Mouse (Mus musculus): ENCODE data around the gene Nup85. TPM values are rescaled to one million over a fixed set of nuclear protein-coding genes. Genes with fewer than 3 reads are reported as not detected.

Nup85 gene
- polyA plus RNA-seq, 3 experiments from 2014 or later = 46.0 to 56.8 (median 53.8) TPM

DNA sequence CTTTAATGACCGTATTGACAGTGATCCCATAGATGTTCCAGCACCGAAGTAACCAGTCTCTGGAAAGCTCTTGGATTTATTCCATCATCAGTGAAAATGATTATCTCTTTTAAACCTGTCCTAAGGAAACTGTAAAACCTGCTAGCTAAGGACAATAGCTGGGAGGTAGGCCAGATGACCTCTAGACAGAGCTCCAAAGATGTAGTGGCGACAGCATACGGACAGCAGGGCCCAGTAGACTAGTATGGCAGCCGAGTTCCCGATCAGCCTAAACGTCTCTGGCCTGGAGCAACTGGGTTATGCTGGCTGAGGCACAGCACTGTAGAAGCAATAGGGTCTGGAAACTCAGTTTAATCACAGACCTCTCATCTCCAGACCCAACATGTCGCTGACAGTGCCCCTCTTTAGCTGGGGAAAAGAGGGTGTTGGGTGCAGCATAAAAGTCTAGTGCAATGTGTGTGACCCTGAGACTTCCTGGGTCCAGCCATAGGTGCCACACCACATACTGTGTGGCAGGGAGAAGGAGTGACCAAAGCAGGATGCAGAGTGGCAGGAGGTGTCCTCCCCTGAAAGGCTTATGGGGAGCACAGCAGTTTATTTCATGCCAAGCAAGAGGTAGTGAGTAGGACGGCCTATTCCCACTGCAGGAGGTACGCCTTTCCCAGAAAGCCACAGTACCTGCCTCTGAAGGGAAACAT is 20.3 kb downstream of the Nup85 start:
- no peak for ATAC-seq

DNA sequence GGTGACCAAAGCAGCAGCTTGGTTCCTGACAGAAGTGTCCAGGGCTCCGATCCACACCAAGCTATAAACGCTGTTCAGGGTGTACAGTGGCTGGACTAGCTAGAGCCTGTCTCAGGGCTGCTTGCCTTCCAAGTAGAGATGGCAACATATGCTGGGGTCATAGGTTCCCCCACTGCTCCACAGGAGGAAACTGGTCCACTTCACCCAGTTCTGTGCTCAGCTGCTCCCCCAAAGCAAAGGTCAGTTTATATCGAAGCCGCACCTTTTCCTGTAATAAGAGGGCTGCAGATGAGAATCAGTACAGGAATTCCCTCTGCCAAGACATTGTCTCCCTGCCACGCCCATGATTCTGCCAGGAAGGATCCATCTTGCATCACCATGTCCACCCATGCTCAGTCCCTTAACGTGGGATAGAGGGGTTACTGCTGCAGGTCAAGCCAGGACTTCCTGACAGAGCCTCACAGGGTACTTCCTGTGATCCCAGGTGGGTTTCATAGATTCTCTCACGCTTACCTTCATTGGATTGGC is 21.4 kb downstream of the Nup85 start:
- no peak for ATAC-seq

GRCm38 (mm10) chr11:115586403-115586802 is 22.2 kb downstream of the Nup85 start:
- no peak for ATAC-seq

GRCm38 (mm10) chr11:115587984-115588383 is 23.8 kb downstream of the Nup85 start:
- no peak for ATAC-seq

- no peak for ATAC-seq
Measured at GRCm38 (mm10) chr11:115590526-115591075, 26.4 kb downstream of the Nup85 start.

DNA sequence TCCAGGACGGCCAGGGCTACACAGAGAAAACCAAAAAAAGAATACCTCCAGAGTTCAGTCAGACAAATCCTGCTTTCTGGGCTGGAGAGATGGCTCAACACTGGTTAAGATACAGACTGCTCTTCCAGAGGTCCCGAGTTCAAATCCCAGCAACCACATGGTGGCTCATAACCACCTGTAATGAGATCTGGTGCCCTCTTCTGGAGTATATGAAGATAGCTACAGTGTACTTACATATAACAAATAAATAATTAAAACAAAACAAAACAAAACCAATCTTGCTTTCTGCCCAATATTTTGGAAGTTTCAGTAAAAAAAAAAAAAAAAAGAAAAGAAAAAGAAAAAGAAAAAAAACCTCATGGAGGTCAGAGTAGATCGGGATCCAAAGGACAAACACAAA is 31.0 kb downstream of the Nup85 start:
- ATAC-seq = no peak

DNA sequence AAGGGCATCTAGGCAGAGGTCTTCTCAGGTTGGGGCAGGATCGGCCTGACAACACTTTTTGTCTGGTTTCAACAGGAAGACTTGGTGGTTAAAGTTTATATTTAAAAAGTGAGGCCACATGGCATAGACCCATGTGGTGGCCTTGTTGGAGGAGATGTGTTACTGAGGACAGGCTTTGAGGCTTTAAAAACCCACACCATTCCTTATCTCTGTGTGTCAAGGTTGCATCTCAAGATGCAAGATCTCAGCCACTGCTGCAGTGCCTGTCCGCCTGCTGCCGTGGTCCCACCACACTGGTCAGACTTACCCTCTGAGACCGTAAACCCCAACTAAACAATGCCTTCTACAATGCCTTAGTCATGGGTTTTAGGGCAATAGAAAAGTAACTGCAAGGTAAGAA is 34.1 kb downstream of the Nup85 start:
- no peak for ATAC-seq

- no peak for ATAC-seq
Measured at GRCm38 (mm10) chr11:115599722-115600121, 35.5 kb downstream of the Nup85 start.

- ATAC-seq = no peak
Measured at GRCm38 (mm10) chr11:115600743-115601142, 36.5 kb downstream of the Nup85 start.

GRCm38 (mm10) chr11:115601174-115601573 is 36.9 kb downstream of the Nup85 start:
- no peak for ATAC-seq

DNA sequence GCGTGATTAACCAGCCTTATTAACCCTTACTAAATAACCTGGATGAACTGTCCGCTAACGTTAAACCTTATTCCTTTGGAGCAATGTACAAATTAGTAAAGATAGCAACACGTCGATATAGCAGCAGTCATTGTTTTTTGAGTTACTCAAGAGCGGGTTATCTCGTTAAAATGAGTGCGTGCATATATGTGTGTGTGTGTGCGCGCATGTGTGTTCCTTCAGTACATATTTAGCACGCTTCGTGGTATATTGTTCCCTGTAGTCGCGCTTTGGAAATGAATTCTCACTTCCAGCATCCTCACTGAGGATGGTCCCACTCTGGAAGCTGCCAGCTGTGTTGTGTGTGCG is 38.9 kb downstream of the Nup85 start:
- ATAC-seq = no peak

DNA sequence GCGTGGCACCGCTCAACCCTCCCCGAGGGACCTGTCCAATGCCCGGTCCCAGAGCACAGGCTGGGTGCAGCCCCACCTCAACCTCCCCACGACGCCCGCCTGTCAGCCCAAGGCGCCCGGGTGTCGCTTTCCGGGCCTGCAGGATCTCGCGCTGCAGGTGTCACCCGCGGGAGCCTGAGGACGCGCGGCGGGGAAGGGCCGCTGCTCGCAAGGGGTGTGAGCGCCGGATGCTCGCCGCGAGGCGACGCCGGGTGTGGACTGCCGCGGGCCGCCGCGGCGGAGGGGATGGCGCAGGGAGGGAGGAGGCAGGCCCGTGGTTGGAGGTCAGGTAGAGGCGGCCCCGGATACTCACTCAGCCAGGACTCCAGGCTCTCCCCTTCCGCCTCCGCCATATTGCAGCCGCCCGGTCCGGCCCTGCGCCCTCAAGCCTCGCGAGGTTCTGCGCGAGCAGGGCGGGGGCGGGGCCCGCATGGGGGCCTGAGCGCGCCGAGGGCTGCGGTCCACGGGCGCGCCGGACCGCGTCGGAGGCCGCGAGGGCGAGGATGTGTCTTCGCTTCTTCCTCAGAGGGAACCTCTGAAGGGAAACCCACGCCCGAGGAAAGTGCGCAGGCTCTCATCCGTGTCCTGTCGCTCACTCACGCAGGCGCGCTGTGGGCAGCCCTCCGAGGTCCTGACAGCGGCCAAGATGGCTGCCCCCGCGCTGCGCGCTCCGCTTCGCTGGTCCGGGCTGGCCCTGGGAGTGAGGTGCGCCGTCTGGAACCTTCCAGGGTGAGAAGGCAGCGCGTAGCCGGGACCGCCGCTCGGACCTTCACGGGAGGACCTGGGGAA is 39.5 kb downstream of the Nup85 start, which contains the start of the genes Mrps7 and Gga3:
Mrps7 (plus strand) TSS at position 450 of the 828 bp plus-strand sequence.
Gga3 (minus strand) TSS at position 576 of the 828 bp plus-strand sequence.
- peak; percentile 91 for ATAC-seq

DNA sequence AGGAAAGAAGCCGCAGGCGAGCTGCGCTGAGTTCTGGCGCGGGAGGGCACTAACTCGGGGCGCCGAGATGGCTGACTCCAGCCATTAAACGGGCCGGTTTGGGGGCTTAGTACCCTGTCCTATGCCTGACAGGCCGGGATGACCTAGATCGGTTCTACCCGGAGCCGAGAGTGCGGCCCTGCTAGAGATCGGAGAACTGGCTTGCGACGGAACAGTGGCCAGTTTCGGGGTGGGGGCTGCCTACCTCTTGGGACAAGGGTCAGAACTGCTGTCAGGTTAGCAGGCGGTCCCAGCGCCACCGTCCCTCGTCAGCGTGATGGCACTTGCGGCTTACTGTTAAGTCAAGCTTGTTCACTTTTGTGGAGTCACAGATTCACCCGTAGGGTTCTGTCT is 40.1 kb downstream of the Nup85 start:
- no peak for ATAC-seq

DNA sequence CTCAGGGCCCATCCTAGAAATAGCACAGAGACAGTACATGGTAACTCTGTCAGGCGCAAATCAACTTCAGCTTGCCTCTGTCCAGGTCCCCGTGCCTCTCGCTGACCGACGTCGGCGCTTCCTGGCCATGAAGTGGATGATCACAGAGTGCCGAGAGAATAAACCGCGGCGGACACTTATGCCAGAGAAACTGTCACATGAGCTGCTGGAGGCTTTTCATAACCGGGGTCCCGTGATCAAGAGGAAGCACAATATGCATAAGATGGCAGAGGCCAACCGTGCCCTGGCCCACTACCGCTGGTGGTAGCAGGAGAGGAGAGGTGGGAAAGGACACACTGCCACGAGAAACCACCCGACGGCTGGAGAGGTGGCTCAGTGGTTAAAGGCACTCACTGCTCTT is 42.5 kb downstream of the Nup85 start:
- ATAC-seq = no peak

GRCm38 (mm10) chr11:115608421-115609399 is 44.5 kb downstream of the Nup85 start:
- ATAC-seq = no peak

- ATAC-seq = no peak
Measured at GRCm38 (mm10) chr11:115609576-115609975, 45.3 kb downstream of the Nup85 start.

DNA sequence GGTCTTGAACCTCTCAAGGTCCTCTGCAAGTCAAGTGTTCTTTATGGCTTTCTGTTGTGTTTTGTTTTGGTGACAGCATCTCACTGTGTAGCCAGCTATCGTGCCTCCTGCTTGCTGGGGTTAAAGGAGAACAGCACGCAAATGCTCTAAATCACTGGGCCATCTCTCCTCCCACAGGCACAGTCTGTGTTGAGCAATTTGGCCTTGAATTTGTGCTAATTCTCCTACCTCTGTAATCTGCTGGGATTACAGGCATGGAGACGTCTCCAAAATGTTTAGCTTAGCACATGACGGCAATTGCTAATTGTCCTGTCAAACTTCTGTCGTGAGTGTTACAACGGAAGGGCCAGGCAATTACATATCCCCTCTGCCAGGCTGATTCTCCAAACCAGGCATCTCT is 46.9 kb downstream of the Nup85 start:
- no peak for ATAC-seq

DNA sequence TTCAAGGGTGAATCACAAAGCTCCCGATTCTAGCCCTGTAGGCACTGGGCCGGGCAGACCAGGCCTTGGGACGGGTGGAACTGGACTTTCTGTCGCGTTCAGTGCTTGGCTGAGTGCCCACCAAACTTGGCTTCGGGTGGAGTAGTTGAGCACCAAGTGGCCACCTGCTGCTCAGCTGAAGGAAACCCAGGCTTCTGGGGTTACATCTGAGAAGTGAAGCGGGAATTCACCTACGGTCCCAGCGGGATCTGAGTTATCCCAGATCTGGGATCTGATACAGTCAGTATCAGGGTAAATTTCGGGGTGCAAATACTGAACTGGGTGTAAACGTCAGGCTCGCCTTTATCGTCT is 47.8 kb downstream of the Nup85 start:
- no peak for ATAC-seq

DNA sequence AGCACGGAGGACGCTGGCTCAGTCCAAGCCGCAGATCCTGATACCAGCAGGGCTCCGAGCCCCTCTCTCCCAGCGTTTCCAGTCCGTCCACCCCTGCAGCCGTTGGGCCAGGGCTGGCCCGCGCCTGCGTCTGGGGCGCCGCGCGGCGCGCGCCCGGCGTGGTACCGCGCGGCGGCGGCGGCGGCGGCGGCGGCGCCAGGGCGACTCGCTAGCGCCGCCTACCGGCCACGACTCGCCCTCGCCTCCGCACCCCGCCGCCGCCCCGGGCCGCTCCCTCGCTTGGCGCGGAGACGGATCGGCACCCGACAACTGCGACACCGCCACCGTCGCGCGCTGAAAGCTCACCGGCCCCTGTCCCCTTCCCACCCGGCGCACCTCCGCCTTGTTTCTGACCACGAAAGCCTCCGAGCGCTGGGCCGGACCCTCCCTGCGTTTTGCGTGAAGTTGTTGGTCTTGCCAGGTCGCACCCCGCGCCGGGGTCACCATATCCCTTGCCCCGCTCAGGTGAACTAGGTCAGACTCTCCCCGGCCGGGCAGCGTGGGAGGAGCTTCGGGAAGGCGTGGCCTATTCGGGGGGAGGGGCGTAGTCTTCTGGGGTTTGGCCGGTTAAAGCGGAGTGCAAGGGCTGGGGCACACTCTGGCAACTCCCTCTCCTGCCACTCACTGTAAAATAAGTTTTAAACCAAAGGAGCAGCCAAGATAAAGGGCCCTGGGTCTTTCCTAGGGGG is 48.3 kb downstream of the Nup85 start, which contains the start of gene Mif4gd:
Mif4gd (minus strand) TSS at position 560 of the 728 bp plus-strand sequence.
- peak; percentile 79 for ATAC-seq

DNA sequence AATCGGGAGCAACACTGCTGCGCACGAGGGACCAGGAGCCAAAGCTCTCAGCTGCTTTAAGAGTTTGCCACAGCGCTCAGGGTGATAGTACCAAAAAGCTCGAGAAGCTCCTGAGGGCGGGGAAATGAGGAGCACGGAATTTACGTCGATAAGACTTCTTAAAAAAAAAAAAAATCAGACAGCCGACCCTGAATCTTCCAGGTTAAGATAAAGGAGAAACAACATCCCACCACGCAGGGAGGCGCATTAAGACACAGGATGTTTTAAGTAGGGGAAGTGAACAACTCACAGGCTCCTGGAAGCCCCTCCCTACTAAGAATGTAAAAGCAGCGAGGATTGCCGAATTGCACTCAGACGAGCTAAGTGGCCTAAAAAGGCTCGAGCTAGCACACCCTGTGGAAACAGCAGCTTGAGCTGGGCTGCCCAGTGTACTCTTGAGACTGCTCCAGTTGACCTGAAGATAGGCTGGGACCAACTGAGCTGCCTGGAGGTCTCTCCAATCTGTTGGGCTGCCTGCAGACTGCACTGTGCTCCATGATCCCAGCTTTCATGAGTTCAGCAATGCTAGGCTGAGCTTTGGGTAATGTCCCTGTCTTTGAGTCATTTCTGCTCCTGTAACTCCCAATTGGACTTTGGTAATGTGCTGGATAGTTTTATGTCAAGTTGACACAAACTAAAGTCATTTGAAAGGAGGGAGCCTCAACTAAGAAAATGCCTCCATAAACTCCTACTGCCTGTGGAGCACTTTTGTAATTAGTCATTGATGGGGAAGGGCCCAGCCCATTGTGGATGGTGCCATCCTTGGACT is 49.1 kb downstream of the Nup85 start:
- peak; percentile 62 for ATAC-seq
